Mouse (Mus musculus) bone marrow macrophage, adult 2 months (primary cell): ENCODE results near the gene Natd1. TPM values are rescaled to one million over a fixed set of nuclear protein-coding genes. Genes with fewer than 3 reads are reported as not detected.

Experiments used
- H3K27ac ChIP-seq: 2 replicates; pipeline ENCODE4 v1.5.1; 2012; ENCODE audit warnings: low read depth, low read length; ENCODE audit not compliant: insufficient read depth
- H3K4me1 ChIP-seq: 2 replicates; pipeline ENCODE4 v1.6.1; 2012; ENCODE audit warnings: low read length; ENCODE audit not compliant: control insufficient read depth, insufficient read depth
- H3K4me3 ChIP-seq: 2 replicates; pipeline ENCODE4 v1.5.1; 2012; ENCODE audit warnings: mild to moderate bottlenecking, low read length, moderate library complexity; ENCODE audit not compliant: insufficient read depth
- CTCF ChIP-seq: IDR thresholded peaks from 2 replicates; pipeline ENCODE4 v1.5.1; 2012; ENCODE audit warnings: low read depth, mild to moderate bottlenecking, low read length, moderate library complexity
- POLR2A ChIP-seq: IDR thresholded peaks from 2 replicates; pipeline ENCODE4 v1.6.1; 2012; ENCODE audit warnings: mild to moderate bottlenecking, low read depth, low read length, borderline replicate concordance
- polyA plus RNA-seq: library from polyadenylated mRNA; stranded (reverse); fragments of >200 nt; gene quantifications from 2 replicates; pipeline ENCODE4 v1.2.4, GENCODE M21; 2012; ENCODE audit not compliant: missing spikeins, insufficient read depth, insufficient read length

Gene Natd1
- polyA plus RNA-seq, 1 experiment, result 19.2 TPM

GRCm38 (mm10) chr11:60932503-60933020 lies 18.0 kb upstream of the Natd1 start:
- Histone ChIP-seq H3K4me1 (peaks cover 47% of the 10 kb centered on the region), H3K27ac (peak overlapping the region; percentile 38), H3K4me3 (peak overlapping the region; percentile 92)
- TF ChIP-seq CTCF (no peak), POLR2A (no peak)

- peak within 1 kb of the TSS; percentile 95 for H3K4me3 ChIP-seq
- H3K27ac ChIP-seq, result peak within 1 kb of the TSS; percentile 48
- peaks cover 43% of the 10 kb centered on the region for H3K4me1 ChIP-seq
- TF ChIP-seq POLR2A (peak; percentile 18; the same call in 1 of the 2 replicates), CTCF (no peak)
Observed at GRCm38 (mm10) chr11:60931869-60932481, 17.4 kb upstream of the Natd1 start, which contains the start of gene Map2k3. Gene Map2k3 (plus strand): TSS chr11:60932033.

DNA sequence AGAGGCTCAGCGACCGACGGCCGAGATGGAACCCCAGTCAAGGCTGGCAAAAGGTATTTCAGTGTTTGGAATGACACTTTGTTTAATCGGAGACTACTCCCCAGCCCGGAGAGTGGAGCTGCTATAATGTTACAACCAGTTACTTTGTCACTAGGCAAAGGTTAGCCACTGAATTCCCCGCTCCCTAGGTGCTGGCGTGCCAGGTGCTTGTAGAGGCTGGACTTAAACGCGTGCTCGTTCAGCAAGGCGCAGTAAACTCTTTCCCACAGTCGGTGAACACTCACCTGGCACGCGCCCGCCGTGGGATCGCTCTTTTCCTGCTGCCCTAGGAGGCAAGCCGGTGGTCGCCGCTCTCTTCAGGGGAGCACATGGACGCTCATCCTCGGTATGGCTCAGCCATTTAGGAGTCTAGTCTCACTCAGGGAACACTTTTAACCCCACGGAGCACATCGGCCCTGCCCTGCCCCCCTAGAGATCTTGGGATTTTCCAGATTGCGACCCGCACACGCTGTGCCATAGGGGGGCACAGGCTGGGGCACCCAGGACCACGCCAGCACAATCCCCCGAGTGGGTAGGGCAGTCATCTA lies 16.8 kb upstream of the Natd1 start:
- peak overlapping the region; percentile 95 for H3K4me3 ChIP-seq
- H3K27ac ChIP-seq, result peak overlapping the region; percentile 48
- TF ChIP-seq CTCF (no peak), POLR2A (no peak)
- peaks cover 39% of the 10 kb centered on the region for H3K4me1 ChIP-seq

DNA sequence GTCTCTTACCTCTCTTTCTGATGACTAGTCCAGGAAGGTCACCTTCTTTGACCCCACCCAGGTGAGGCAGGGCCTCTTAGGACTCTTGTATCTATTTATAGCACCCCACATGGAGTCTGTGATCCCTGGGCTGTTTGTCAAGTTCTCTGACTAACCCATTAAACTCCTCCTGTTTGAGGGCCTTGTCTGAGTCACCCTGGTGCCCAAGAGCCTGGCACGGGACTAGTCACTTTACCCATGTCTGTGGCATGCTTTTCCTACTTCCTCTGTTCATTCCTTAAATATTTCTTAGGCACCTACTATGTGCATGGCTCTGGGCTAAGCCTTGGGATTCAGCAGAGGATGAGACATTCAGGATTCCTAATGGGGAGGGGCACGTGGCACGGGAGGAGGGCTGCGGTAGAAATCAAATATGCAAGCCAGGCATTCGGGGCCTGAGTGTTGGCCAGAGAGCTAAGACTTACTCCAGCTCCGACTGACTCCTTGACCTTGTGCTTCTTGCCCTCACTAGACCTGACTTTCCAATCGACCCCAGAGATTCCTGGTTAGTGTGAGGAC lies 16.3 kb upstream of the Natd1 start:
- no peak for TF ChIP-seq CTCF
- no peak for TF ChIP-seq POLR2A
- Histone ChIP-seq H3K27ac (peak overlapping the region; percentile 48), H3K4me3 (peak overlapping the region; percentile 95), H3K4me1 (peaks cover 36% of the 10 kb centered on the region)

GRCm38 (mm10) chr11:60927264-60927663 lies 12.7 kb upstream of the Natd1 start:
- TF ChIP-seq CTCF, result peak; percentile 25; the same call in 1 of the 2 replicates
- TF ChIP-seq POLR2A, result no peak
- Histone ChIP-seq H3K4me1 (peaks cover 16% of the 10 kb centered on the region), H3K4me3 (no peak overlapping the region), H3K27ac (no peak overlapping the region)

GRCm38 (mm10) chr11:60924981-60925380 lies 10.4 kb upstream of the Natd1 start:
- H3K4me3 ChIP-seq, result no peak overlapping the region
- H3K27ac ChIP-seq, result no peak overlapping the region
- H3K4me1 ChIP-seq, result peaks cover 9% of the 10 kb centered on the region
- no peak for TF ChIP-seq CTCF
- no peak for TF ChIP-seq POLR2A

- H3K4me3 ChIP-seq, result no peak overlapping the region
- no peak overlapping the region for H3K27ac ChIP-seq
- no peak for TF ChIP-seq POLR2A
- TF ChIP-seq CTCF, result no peak
- H3K4me1 ChIP-seq, result peaks cover 6% of the 10 kb centered on the region; the same call in 1 of the 2 replicates
Observed at GRCm38 (mm10) chr11:60924498-60924897, 9.9 kb upstream of the Natd1 start.

- no peak overlapping the region for H3K27ac ChIP-seq
- no peak for TF ChIP-seq POLR2A
- TF ChIP-seq CTCF, result no peak
- H3K4me3 ChIP-seq, result no peak overlapping the region
- peaks cover 4% of the 10 kb centered on the region; the same call in 1 of the 2 replicates for H3K4me1 ChIP-seq
Observed at GRCm38 (mm10) chr11:60922964-60923363, 8.4 kb upstream of the Natd1 start.

DNA sequence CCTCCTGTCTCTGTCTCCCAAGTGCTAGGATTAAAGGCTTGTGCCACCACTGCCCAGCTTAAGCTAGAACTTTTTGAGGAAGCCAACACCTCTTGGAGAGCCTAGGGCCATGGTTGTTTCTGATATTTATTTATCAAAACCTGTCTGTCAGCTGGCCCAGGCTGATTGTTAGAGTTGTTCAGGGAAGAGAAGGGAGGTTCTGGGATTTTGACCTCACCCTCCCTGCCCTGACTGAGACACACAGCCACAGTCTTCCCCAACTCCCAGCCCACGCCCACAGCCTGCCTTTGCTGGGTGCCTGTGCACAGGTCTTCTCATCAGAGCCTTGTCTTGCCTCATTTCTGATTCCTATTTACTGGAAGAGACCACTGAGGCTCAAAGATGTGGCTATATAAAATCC lies 7.6 kb upstream of the Natd1 start:
- Histone ChIP-seq H3K4me3 (no peak overlapping the region), H3K27ac (no peak overlapping the region), H3K4me1 (peaks cover 4% of the 10 kb centered on the region; the same call in 1 of the 2 replicates)
- no peak for TF ChIP-seq POLR2A
- no peak for TF ChIP-seq CTCF

- Histone ChIP-seq H3K27ac (no peak overlapping the region), H3K4me1 (peaks cover 11% of the 10 kb centered on the region), H3K4me3 (no peak overlapping the region)
- TF ChIP-seq CTCF (no peak), POLR2A (no peak)
Observed at GRCm38 (mm10) chr11:60920021-60920420, 5.5 kb upstream of the Natd1 start.

GRCm38 (mm10) chr11:60915201-60915600 lies 651 bp upstream of the Natd1 start:
- peaks cover 34% of the 10 kb centered on the region for H3K4me1 ChIP-seq
- H3K27ac ChIP-seq, result no peak overlapping the region
- no peak overlapping the region for H3K4me3 ChIP-seq
- TF ChIP-seq POLR2A, result no peak
- TF ChIP-seq CTCF, result no peak
